Mouse (Mus musculus) brain, adult 2 months (tissue): Measurements from ENCODE around the gene Lmtk2.
A peak's percentile ranks its signal among the peaks of the same experiment; 100 is the strongest.

Experiments
- DNase-seq: peaks from one replicate; pipeline ENCODE4 v3.0.0; 2011; ENCODE audit warnings: low read depth, low spot score

The Lmtk2 gene

DNA sequence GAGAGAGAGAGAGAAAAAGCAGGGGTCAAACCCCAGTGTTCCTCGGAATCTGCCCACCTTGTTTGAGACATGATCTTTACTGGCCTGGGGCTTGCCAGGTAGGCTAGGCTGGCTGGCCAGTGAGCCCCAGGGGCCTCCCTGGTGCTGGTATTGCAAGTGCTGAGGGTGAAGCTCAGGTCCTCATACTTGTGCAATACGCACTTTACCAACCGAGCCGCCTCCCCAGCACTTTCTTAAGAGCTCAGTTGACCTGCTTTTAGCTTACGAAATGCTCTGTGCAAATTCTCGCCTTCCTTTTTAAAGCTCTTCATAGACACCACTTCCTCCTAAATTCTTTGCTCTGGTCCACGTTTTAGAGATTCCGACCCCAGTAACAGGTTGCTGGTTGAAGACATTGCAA is 9.0 kb downstream of the Lmtk2 start:
- DNase-seq = peak; percentile 43

DNA sequence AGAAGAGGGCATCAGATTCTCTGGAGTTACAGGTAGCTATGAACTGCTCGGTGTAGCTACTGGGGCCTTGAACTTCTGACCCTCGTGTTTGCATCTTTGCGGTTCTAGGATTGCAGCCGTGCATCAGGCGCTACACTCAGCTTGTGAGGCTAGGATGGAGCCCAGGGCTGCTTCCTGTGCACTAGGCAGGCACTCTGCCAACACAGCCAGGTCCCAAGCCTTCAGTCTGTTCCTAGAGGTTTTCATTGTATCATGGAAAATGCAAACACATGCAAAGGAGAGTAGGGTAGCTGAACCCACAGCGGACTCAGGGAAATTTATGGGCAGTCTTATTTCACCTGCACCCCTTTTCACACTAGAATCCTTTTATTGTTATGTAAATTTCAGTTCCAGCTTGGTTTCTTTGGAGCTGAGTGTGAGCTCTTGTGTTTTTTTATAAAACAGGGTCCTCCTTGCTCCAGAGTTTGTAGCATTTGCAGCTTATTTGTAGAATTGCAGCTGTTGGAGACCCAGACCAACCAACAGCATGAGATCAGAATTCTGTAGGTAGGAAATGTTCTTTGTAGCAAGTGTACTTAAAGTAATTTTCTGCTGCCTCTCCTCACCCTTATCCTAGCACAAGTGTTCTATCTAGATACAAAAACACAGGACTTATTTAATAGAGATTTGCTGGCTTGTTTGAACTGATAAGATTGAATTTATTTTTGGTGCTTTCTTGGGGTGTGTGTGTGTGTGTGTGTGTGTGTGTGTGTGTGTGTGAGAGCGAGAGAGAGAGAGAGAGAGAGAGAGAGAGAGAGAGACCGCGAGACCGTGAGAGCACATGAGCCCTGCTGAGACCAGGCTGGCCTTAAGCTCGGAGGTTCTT is 12.6 kb downstream of the Lmtk2 start:
- peak; percentile 48 for DNase-seq

DNA sequence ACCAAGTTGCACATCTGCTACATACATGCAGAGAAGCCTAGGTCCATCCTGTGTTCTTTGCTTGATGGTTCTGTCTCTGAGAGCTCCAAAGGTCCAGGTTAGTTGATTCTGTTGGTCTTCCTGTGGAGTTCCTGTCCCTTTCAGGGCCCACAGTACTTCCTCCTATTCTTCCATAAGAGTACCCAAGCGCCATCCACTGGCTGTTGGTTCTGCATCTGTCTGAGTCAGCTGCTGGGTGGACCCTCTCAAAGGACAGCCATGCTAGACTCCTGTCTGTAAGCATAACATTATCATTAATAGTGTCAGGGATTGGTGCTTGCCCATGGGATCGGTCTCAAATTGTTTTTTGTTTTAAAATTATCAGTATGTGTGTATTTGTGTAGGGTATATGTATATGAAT is 13.8 kb downstream of the Lmtk2 start:
- DNase-seq = no peak

DNA sequence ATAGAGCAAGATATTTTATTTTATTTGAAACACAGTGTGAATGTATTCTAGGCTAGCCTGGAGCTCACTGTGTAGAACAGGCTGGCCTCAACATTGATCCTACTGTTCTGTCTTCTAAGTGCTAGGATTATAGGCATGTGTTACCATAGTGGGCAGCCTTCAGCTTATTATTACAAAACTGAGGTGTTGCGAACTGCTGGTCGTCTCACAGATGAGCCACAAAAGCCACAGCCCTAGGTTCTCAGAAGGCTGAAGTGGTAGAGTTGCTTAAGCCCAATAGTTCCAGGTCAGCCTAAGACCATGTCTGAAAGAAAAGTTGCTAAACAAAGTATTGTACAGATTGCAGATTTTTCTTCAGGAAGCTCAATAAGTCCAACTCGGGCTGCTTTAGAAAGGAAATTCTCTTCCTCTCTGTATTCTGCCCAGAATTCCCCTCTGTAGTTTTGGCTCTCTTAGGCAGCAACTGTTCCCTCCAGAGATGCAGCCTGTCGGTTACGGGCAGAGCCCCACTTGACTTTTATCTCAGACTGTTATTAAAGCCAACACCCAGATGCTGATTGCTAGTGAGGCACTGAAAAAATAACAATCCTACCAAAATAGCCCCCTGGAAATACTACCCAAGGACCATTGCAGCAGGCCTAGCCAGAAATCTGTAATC is 14.9 kb downstream of the Lmtk2 start:
- DNase-seq = peak; percentile 26

DNA sequence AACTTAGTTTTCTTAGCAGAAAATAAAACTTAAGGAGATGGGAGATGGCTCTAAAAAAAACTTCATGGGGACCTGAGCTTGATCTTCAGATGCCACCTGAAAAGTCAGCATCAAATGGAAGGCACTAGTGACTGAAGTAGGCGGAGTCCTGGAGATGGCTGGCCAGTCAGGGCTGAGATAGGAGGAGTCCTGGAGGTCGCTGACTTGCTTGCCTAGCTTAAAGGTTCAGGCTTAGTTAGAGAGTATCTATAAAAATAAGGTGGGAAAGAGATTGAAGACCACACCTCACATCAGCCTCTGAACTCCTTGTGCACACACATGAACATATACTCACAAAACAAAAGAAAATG is 15.4 kb downstream of the Lmtk2 start:
- DNase-seq = no peak

DNA sequence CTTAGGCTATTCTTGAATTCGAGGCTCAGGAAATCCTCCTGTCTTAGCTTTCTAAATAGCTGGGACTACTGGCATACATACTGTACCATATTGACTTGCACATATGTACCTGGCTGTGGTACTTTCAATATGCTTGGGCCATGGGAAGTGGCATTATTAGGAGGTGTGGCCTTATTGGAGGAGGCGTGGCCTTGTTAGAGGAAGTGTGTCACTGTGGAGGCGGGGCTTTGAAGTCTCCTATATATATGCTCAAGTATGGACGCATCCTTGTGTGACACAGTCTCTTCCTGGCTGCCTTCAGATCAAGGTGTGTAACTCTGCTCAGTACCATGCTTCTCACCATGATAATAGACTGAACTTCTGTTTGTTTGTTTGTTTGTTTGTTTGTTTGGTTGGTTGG is 18.0 kb downstream of the Lmtk2 start:
- DNase-seq = no peak

DNA sequence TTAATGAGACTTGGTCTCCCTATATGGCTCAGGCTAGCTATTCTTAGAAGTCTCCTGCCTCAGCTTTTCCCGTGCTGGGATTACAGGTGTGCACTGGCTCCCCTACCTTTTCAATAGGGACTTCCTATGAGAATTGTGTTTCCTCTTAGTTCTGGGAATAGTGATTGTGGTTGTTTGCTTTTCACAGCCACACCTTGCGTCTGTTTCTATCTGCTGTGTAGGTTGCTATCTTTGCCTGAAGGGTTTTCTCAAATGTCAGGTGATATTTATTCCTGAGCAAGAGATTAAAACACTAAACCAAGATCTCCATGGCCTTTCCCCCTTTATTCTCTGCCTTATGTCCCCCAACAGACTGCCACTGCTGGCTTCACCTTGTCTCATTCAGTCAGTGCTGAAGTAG is 19.1 kb downstream of the Lmtk2 start:
- no peak for DNase-seq

DNA sequence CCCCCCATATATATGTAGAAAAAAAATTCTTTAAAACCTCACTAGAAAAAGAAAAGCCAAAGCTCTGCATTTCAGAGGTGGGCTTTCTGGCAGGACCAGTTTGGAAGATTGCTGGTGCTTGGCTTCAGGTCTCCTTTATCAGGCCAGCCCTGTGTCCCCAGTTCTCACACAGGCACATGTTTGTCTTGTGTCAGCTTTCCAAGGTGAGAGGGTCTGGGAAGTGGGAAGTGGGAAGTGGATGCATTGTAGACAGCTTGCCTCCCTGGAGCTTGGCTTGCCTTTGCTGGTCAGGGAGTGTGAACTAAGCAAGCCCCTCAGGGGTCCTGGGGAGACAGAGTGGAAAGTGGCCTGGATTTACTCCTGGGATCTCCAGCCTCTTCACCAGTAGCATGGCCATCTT is 21.3 kb downstream of the Lmtk2 start:
- no peak for DNase-seq

DNA sequence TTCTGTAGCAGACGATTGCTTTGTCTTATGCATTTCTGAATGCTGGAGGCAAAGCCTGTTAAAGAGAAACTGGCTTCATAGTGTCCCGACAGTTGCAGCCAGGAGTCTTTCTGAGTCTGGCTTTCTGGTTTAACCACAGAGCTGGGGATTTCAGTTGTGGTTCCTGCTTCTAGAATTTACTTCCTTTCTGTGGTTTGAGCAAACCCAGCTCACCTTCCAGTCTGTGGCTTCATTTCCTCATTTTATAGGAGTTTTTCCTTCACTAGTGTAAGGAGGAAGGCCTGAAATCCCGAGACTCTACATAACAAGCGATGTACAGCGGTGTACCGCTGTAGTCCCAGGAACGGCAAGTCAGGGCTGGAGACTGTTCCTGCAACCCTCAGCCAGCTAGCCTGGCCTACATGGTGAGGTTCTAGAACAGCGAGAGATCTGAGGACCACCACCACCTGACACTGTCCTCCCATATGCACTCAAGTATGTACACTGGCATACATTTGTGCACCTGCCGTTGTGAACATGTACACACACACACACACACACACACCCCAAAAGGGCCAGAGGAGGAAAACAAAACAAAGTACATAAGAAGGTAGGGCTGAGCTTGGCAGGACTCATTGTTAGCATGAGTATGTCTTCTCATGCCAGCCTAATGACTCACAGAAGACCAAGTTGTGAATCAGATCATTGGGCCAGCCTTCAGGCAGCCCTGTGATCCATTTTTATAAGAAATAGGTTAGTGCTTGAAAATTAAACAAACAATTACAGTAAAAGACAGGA is 25.9 kb downstream of the Lmtk2 start:
- DNase-seq = peak; percentile 37

DNA sequence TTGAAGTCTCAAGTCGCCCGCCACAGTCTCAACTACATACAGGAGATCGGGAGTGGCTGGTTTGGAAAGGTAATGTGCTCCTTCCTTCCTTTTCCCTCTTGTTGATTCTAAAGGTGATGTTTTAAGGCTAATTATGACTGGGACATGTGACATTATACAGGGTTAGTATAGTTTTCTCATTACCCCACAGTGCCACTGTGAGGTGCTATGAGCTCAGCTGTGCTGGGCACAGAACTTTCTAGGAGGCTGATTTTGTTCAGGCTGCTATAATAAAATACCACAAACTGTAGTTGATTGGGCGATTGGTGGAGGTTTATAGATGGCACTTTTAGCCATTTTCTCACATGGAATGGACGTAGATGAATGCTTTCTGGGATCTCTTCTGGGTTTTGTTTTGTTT is 43.3 kb downstream of the Lmtk2 start:
- DNase-seq = no peak

DNA sequence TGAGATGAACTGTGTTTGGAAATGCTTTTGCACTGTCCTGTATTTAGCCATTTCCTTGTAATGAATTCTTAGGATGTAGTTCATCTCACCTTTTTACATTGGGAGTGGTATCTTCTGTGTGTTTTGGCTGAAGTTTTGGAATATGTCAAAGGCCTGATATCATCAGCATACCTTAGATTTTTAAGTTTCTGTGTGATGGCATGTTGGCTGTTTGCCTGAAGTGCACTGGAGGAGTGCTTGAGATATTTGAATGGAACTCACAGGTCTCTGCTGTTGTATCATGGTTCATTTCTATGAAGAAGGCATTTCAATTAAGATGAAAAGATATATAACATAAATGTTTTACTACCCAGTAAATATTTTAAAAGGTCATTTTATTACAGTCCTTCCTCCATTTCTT is 46.7 kb downstream of the Lmtk2 start:
- DNase-seq = no peak

DNA sequence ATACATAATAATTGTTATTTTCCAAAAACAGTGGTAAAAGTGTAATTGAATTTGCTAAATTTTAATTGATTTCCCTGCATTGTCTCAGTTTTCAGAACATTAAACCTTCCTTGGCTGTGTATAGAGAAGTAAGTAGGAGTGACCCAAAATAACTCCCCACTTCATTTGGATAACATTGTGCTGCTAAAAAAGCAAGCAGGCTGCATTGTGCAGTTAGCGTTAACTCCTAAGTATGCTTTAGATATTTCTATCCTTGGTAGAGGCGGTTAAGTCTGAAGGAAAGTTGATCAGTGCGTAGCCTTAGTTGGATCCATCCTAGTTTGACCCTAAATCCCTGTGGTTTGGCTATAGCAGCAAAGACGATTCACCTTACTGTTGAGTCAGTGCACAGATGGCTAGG is 49.3 kb downstream of the Lmtk2 start:
- DNase-seq = peak; percentile 63

DNA sequence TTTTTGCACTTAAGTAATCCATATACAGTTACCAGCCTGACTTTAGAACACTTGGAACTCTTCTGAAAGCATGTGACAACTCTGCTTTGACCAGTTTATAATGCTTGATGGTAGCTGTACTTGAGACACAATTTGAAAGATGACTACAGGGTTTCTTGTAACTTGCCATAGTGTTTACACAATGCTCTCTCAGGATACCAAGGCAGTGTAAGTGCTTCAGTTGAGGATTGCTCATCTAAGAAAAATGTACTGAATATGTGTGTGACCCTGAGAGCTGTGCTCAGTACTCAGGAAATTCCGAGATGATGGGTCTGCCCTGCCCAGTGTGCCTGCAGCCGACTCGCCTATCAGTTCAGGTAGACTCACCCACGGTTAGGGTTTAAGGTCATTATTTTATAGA is 51.0 kb downstream of the Lmtk2 start:
- no peak for DNase-seq

DNA sequence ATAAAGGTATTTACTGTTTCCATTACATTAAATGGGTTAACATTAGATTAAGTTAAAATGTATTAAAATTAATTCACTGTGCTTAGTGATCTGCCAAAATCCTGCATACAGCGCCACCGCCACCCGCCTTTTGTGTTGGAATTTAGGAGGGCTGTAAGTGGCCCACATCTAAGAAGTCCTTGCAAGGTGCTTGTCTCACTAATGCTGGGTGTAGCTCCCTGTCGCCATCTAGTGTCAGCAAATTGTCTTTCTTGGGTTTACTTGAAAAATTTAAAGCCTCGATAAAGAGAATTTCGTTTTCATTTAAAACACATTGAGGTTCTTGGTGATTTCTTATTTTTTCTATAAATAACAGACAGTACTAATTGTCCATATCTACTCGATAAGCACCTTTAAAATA is 54.3 kb downstream of the Lmtk2 start:
- peak; percentile 93 for DNase-seq

DNA sequence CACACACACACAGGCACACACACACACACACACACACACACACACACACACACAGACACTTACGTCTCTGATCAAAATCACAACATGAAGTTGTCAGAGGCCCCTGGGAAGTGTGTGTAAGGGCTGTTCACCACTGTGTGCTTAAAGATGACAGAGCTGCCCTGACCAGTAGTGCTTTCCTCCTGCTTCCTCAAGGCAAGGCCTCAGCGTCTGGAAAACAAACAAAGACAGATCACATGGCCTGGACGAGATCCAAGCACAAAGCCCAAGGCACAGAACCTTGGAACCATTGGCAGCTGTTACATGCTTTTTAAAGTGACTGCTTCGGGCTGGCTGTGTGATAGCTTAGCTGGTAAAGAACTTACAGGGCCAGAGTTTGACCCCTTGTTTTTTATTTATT is 58.4 kb downstream of the Lmtk2 start:
- peak; percentile 67 for DNase-seq

DNA sequence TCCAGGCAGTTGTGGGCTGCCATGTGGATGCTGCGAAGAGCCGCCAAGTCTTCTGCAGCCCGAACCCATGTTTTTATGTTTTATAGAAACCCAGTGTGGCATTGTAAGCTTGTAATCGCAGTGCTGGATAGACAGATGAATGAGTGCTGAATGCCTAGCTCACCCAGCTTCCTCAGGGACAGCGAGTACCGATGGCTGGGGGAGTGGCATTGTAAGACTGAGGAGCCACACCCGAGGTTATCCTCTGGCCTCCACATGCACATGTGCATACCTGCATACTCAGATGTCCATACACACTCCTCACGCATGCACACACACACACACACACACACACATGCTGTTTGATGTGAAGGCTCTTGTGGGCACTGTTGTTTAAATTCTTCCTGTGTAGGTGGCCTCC is 58.9 kb downstream of the Lmtk2 start:
- DNase-seq = peak; percentile 40

DNA sequence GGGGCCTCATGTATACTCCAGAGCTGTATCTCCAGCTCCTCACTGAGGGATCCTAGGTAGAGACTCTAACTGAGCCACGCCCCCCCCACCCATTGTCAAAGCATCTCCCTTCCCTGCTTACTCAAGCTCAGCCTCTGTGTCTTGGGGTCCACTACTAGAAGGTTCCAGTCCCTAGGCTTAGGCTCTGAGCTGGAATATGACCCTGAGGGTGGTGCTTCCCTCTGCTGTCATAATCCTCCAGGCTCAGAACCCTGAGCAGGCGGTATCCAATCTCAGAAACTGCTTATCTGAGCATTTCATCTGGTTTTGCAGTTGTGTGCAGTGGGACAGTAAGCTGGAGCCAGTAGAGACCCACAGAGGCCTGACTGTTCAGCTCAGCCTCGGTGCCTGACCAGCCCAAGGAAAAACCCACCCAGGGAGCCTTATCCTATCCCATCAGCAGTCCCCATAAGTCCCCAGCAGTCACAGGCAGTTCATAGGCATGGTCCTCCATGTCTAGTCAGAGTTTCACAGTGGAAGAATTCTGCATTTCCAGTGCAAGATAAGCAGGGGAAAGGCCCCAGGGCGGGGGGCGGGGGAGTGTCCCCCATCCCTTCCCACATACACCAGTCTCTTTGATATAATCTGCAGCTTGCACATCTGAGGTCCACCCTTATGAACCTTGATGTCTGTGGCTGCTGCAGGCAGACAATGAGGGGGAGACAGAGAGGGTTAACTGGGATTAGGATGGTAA is 62.0 kb downstream of the Lmtk2 start:
- no peak for DNase-seq

DNA sequence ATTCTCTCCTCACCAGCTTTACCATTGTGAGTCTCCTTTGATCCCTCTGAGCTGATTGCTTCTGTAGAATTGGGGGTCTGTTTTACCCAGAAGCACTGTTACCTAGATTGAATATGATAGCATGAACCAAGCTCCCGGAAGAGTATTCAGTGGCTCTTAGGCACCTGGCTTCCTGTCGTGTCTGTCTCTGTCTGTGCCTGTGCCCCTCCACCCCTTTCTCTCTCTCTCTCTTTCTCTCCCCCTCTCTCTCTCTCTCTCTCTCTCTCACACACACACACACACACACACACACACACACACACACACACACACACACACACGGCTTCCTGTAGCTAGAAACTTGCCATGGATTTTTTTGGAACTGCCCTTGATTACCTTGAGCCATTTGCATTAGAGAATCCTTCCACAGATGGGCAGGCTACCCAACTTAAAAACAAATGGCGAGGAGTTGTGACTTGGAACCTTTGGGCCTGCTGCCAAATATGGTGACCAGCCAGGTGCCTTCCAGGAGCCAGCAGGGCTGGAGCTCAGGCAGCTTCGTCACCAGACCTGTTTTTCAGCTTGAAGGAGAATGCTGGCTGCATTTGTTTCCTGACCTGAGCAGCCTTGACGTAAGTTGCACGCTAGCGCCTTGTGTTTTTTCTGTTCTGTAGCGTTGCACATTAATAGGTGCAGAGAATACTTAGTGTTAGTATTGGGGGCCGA is 62.7 kb downstream of the Lmtk2 start:
- peak; percentile 85 for DNase-seq

DNA sequence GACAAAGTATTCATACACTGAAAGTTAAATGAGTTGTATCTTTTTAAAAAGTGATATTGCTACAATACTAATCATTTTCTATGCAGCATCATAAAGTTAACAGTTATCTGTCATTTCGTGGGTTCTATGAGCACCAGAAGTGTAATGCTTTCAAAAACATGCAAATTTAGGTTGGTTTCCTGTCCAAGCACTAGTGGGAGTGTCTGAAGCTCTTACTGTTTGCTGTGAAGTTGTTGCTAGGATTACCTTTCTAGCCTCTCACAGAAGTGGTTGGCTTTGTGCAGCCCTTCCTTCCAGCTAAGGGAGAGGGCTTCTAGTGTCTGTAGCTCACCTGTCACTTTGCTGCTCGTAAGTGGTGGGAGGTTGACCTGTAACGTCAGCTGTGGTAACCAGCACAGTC is 65.5 kb downstream of the Lmtk2 start:
- DNase-seq = no peak

DNA sequence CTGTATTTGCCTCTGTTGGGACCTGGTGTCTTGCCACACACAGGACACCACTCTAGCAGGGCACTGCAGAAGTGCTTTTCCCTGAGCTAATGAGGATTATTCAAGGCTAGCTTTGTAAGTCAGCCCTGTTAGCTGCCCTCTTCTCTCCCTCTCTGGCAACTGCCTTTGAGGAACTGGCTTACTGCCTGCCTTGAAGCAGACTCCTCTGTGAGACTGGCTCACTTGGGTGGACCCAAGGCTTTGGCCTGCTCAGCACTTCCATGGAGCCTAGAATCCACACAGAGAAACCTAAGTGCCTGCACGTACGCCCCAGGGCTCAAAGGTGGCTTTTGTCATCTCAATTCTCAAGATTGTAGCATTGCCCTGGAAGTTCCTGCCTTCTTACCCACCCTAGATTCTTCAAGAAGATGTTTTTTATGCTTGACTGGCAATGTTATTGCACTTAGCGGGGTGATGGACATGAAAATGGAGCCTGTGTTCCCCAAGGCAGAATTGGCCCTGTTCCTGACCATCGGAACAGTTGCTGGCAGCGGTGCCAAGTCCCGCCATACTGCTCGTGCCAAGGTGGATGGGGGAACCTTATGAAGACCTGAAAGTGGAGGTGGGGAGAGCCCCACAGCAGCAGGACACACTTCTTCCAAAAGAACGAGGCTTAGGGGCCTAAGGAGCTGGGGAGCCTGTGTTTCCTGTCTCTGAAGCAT is 69.2 kb downstream of the Lmtk2 start:
- DNase-seq = no peak

DNA sequence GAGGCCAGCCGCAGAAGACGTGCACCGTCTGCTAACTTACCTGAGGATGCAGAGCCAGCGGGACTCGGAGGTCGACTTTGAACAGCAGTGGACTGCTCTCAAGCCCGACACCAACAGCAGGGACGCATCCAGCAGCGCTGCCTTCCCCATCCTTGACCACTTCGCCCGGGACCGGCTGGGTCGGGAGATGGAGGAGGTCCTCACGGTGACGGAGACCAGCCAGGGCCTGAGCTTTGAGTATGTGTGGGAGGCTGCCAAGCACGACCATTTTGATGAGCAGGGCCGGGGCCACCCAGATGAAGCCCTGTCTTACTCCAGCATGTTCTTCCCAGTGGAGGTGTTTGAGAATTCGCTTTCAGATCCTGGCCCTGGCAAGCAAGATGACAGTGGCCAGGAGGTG is 73.4 kb downstream of the Lmtk2 start:
- DNase-seq = no peak
